Mouse (Mus musculus): ENCODE data around the gene Agmat.

GRCm38 (mm10) chr4:141722731-141723672 is 23.5 kb upstream of the Agmat start, which contains the start of gene Ddi2:
- TF ChIP-seq CTCF (conservative IDR thresholded peaks at IDR 0.05; ENCODE audit: low read length) (no peak), POU5F1 (IDR thresholded peaks at IDR 0.05; ENCODE audit: borderline replicate concordance, low read length) (no peak)
